Mouse (Mus musculus) hindbrain, embryonic 10.5 days (tissue): ENCODE measurements around the gene Dnah2. TPM values are rescaled to one million over a fixed set of nuclear protein-coding genes. Genes with fewer than 3 reads are reported as not detected.
"Not testable (repeated sequence)": the region's sequence is repeated elsewhere in the genome, so short reads cannot be mapped to it uniquely, and the experiment has no call there.

Experiments used
- DNase-seq: peaks from one replicate; pipeline ENCODE4 v3.0.0-alpha.2; 2017; ENCODE audit warnings: low spot score
- H3K27ac ChIP-seq: fragments of 300-500 bp; sonication (generic); 2 replicates; pipeline ENCODE4 v1.5.1; 2016; ENCODE audit warnings: mild to moderate bottlenecking, moderate library complexity
- H3K27me3 ChIP-seq: fragments of 300-500 bp; sonication (generic); 2 replicates; pipeline ENCODE4 v1.6.1; 2016; ENCODE audit warnings: mild to moderate bottlenecking; ENCODE audit not compliant: poor library complexity, insufficient read depth, severe bottlenecking
- H3K36me3 ChIP-seq: fragments of 300-500 bp; sonication (generic); 2 replicates; pipeline ENCODE4 v1.6.1; 2016; ENCODE audit warnings: mild to moderate bottlenecking, moderate library complexity
- H3K4me1 ChIP-seq: fragments of 300-500 bp; sonication (generic); replicated peaks from 2 replicates; pipeline ENCODE4 v1.6.1; 2016; ENCODE audit warnings: mild to moderate bottlenecking
- H3K4me3 ChIP-seq: fragments of 300-500 bp; sonication (generic); 2 replicates; pipeline ENCODE4 v1.5.1; 2016; ENCODE audit warnings: mild to moderate bottlenecking, moderate library complexity
- H3K9me3 ChIP-seq: fragments of 300-500 bp; sonication (generic); 2 replicates; pipeline ENCODE4 v1.6.1; 2016; ENCODE audit warnings: mild to moderate bottlenecking, moderate library complexity
- WGBS: fragments of 180-500 bp; shearing (Covaris S2); methylation state at CpG from one replicate; pipeline ENCODE4 v1.1.7; 2016; 5-methylcytosine and 5-hydroxymethylcytosine counted together
- polyA plus RNA-seq: library from polyadenylated mRNA; unstranded; fragments of >200 nt; fragmentation: Nextera tagmentation; extraction: Ambion mirVana; gene quantifications from 2 replicates; pipeline ENCODE4 v1.2.1, GENCODE M21; 2016

The Dnah2 gene
- polyA plus RNA-seq, 1 experiment from 2014 or later: 2.6 TPM

- Histone ChIP-seq H3K27me3 (peaks cover 25% of the 10 kb centered on the region), H3K4me3 (peak overlapping the region; percentile 77), H3K9me3 (no peaks in the 10 kb centered on the region), H3K27ac (peak overlapping the region; percentile 99), H3K4me1 (peaks cover 57% of the 10 kb centered on the region), H3K36me3 (peaks cover 30% of the 10 kb centered on the region)
- DNase-seq: peak; percentile 96
- WGBS: under 1% methylated on average over 48 of the region's 48 CpGs
Measured at GRCm38 (mm10) chr11:69395634-69396373, 153.1 kb downstream of the Dnah2 start.

- DNase-seq: peak; percentile 85
- not testable (repeated sequence) for H3K9me3 ChIP-seq
- H3K27me3 ChIP-seq: peaks cover 19% of the 10 kb centered on the region
- WGBS: under 1% methylated on average over 24 of the region's 24 CpGs
- H3K4me1 ChIP-seq: peaks cover 52% of the 10 kb centered on the region
- H3K4me3 ChIP-seq: peak within 1 kb of the TSS; percentile 77
- H3K36me3 ChIP-seq: peaks cover 24% of the 10 kb centered on the region
- peak within 1 kb of the TSS; percentile 99 for H3K27ac ChIP-seq
Measured at GRCm38 (mm10) chr11:69395235-69395633, 153.7 kb downstream of the Dnah2 start, which contains the start of the genes Naa38 and Cyb5d1. Naa38 (plus strand) TSS chr11:69395487. Cyb5d1 (minus strand) TSS chr11:69395631.

- peaks cover 13% of the 10 kb centered on the region for H3K27me3 ChIP-seq
- DNase-seq: peak; percentile 46
- peak overlapping the region; percentile 77 for H3K4me3 ChIP-seq
- 3% methylated on average over 31 of the region's 31 CpGs for WGBS
- peaks cover 52% of the 10 kb centered on the region for H3K4me1 ChIP-seq
- H3K36me3 ChIP-seq: peaks cover 19% of the 10 kb centered on the region
- H3K27ac ChIP-seq: peak overlapping the region; percentile 99
- H3K9me3 ChIP-seq: not testable (repeated sequence)
Measured at GRCm38 (mm10) chr11:69394591-69395167, 154.2 kb downstream of the Dnah2 start.

- H3K27ac ChIP-seq: no peak overlapping the region
- WGBS: 51% methylated on average over 10 of the region's 10 CpGs
Measured at GRCm38 (mm10) chr11:69390400-69391034, 158.4 kb downstream of the Dnah2 start.

GRCm38 (mm10) chr11:69389531-69390399 lies 159.1 kb downstream of the Dnah2 start:
- H3K4me1 ChIP-seq: peaks cover 14% of the 10 kb centered on the region
- no peaks in the 10 kb centered on the region for H3K9me3 ChIP-seq
- no peak overlapping the region for H3K27ac ChIP-seq
- no peaks in the 10 kb centered on the region for H3K27me3 ChIP-seq
- DNase-seq: no peak
- peaks cover 9% of the 10 kb centered on the region for H3K36me3 ChIP-seq
- 69% methylated on average over 14 of the region's 14 CpGs for WGBS
- H3K4me3 ChIP-seq: no peak overlapping the region

More at GRCm38 (mm10) chr11:69390400-69391034, 158.4 kb downstream of the Dnah2 start:
- H3K9me3 ChIP-seq: no peaks in the 10 kb centered on the region
- H3K27me3 ChIP-seq: no peaks in the 10 kb centered on the region
- DNase-seq: peak; percentile 52
- peaks cover 14% of the 10 kb centered on the region for H3K4me1 ChIP-seq
- H3K36me3 ChIP-seq: peaks cover 9% of the 10 kb centered on the region
- no peak overlapping the region for H3K4me3 ChIP-seq

- no peak for DNase-seq
- Histone ChIP-seq H3K9me3 (no peaks in the 10 kb centered on the region), H3K4me3 (no peak overlapping the region), H3K27ac (no peak overlapping the region), H3K4me1 (peaks cover 6% of the 10 kb centered on the region; the same call in 1 of the 2 replicates), H3K36me3 (peaks cover 9% of the 10 kb centered on the region), H3K27me3 (no peaks in the 10 kb centered on the region)
- WGBS: 96% methylated on average over 4 of the region's 4 CpGs
Measured at GRCm38 (mm10) chr11:69388680-69389079, 160.2 kb downstream of the Dnah2 start.

- Histone ChIP-seq H3K36me3 (0 out of 2 replicates have a peak, but pooled peaks cover 8% of the 10 kb centered on the region), H3K27ac (no peak overlapping the region), H3K9me3 (no peaks in the 10 kb centered on the region), H3K4me3 (no peak overlapping the region), H3K4me1 (peaks cover 6% of the 10 kb centered on the region; the same call in 1 of the 2 replicates), H3K27me3 (no peaks in the 10 kb centered on the region)
- 80% methylated on average over 7 of the region's 7 CpGs for WGBS
- DNase-seq: no peak
Measured at GRCm38 (mm10) chr11:69386758-69387157, 162.2 kb downstream of the Dnah2 start.

GRCm38 (mm10) chr11:69384979-69385378 lies 163.9 kb downstream of the Dnah2 start:
- 87% methylated on average over 6 of the region's 6 CpGs for WGBS
- no peak for DNase-seq

GRCm38 (mm10) chr11:69382478-69383105 lies 166.3 kb downstream of the Dnah2 start:
- Histone ChIP-seq H3K27ac (no peak overlapping the region), H3K9me3 (no peaks in the 10 kb centered on the region), H3K4me1 (no peaks in the 10 kb centered on the region), H3K36me3 (peaks cover 19% of the 10 kb centered on the region), H3K27me3 (no peaks in the 10 kb centered on the region), H3K4me3 (no peak overlapping the region)
- 67% methylated on average over 10 of the region's 10 CpGs for WGBS
- no peak for DNase-seq

More at GRCm38 (mm10) chr11:69384979-69385378, 163.9 kb downstream of the Dnah2 start:
- Histone ChIP-seq H3K36me3 (peaks cover 13% of the 10 kb centered on the region; the same call in 1 of the 2 replicates), H3K27me3 (no peaks in the 10 kb centered on the region), H3K4me3 (no peak overlapping the region), H3K4me1 (peaks cover 3% of the 10 kb centered on the region; the same call in 1 of the 2 replicates), H3K9me3 (no peaks in the 10 kb centered on the region), H3K27ac (no peak overlapping the region)

- H3K4me3 ChIP-seq: no peak overlapping the region
- no peak for DNase-seq
- H3K36me3 ChIP-seq: peaks cover 30% of the 10 kb centered on the region
- H3K27ac ChIP-seq: no peak overlapping the region
- H3K27me3 ChIP-seq: no peaks in the 10 kb centered on the region
- no peaks in the 10 kb centered on the region for H3K4me1 ChIP-seq
- WGBS: 86% methylated on average over 6 of the region's 6 CpGs
- H3K9me3 ChIP-seq: no peaks in the 10 kb centered on the region
Measured at GRCm38 (mm10) chr11:69381356-69381755, 167.6 kb downstream of the Dnah2 start.

GRCm38 (mm10) chr11:69379600-69379999 lies 169.3 kb downstream of the Dnah2 start:
- Histone ChIP-seq H3K4me1 (no peaks in the 10 kb centered on the region), H3K9me3 (no peaks in the 10 kb centered on the region), H3K27ac (no peak overlapping the region), H3K27me3 (no peaks in the 10 kb centered on the region), H3K36me3 (peaks cover 36% of the 10 kb centered on the region), H3K4me3 (no peak overlapping the region)
- WGBS: 84% methylated on average over 3 of the region's 3 CpGs
- no peak for DNase-seq

- Histone ChIP-seq H3K27me3 (no peaks in the 10 kb centered on the region), H3K36me3 (peaks cover 48% of the 10 kb centered on the region), H3K4me3 (no peak overlapping the region), H3K4me1 (0 out of 2 replicates have a peak, but pooled peaks cover 8% of the 10 kb centered on the region), H3K27ac (no peak overlapping the region), H3K9me3 (no peaks in the 10 kb centered on the region)
- 87% methylated on average over 3 of the region's 3 CpGs for WGBS
- DNase-seq: no peak
Measured at GRCm38 (mm10) chr11:69377766-69378165, 171.1 kb downstream of the Dnah2 start.
